Mouse (Mus musculus): ENCODE results near the gene Sdhc.
A peak's percentile ranks its signal among the peaks of the same experiment; 100 is the strongest.
"Not testable (repeated sequence)": the region's sequence is repeated elsewhere in the genome, so short reads cannot be mapped to it uniquely, and the experiment has no call there.

Sdhc gene

DNA sequence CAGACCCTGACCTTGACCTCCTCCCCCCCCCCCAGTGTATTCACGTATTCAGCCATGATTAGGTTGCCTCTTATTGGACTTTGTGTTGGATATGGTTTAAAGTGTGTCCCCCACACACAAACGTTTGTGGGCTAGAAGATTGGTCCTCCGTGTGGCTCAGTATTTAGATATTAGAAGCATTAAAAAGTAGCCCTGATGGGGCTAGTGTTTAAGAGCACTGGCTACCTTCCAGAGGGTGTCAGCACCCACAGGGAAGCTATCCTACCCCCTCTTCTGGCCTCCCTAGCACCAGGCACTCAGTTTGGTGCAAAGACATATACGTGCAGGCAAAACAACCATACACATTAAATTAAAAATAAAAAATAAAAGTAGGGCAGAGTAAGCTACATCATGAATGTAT lies 37.4 kb downstream of the Sdhc start:
- DNase-seq (ENCODE audit: low read depth) = no peak

DNA sequence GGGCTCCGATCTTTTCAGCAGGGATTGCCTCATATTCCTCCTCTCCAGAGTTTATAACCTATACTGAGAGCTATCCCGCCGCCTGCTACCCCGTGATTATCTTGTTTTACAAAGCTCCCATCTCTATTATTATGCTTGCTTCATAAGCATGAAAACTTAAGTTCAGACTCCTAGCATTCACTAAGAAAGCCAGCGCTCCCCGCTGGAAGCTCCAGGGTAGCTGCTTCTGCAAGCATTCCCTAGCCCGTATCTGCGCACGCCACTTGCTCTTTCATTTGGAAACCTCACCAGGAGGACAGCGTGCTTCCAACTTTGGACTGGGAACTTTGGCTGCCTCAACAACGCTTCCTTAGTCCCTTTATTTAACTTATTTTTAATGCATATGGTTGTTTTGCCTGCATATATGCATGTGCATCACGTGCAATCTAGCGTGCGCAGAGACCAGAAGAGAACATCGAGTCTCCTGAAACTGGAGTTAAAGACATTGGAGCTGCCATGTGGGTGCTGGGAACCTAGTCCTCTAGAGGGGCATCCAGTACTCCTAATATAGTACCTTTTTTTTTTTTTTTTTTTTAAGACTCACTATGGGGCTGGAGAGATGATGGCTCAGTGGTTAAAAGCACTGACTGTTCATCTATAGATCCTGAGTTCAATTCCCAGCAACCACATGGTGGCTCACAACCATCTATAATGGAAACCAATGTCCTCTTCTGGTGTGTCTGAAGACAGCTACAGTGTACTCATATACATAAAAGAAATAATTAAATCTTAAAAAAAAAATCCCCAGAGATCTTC lies 38.4 kb downstream of the Sdhc start:
- DNase-seq (ENCODE audit: low read depth) = no peak

DNA sequence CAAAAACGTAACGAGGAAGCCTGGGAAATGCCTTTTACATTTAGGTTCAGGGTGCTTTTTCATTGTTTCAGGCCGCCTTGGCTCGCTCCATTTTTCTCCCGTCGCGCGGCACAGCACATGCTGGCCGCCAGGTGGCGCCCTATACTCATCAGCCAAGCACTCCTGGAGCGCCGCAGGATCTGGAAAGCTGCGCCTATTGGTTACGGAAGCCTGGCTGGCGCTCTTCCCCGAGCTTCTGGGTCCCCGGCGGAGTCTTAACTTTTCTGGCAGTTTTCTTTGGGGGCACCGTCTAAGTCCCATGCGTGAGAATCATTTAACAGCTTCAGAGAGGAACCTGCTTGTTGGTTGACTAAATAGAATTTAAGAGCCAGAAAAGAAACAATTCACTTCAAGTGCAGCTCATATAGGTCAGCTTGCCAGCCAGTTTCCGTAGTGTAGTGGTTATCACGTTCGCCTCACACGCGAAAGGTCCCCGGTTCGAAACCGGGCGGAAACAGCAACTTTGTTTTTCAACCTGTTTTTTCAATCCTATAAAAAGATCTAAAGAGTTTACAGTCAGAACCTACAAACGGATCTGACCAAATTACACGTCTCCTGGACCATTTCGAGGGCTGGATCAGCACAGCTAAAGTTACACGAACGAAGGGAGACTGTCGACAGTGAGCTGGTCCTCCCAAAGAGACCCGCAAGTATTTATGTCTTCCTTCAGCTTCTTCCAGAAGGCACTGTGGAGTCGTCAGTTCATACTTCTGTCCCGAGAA lies 39.2 kb downstream of the Sdhc start:
- peak; percentile 99 for DNase-seq (ENCODE audit: low read depth)

DNA sequence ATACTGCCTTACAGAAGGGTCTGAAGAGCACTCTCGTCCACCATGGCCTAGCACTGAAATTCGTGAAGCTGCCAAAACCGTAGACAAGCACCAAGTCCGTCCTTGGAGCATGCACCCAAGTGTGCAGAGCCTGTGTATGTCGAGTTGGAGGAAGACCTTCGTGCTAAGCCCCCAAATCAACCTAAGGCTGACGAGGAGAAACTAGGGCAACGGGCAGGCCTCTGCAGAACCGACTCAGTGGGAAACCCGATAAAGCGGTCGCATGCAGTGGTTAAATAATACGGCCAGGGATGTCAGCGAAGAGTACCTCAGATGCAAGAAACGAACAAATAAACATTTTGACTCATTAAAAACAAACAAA lies 39.8 kb downstream of the Sdhc start:
- DNase-seq (ENCODE audit: low read depth) = no peak

DNA sequence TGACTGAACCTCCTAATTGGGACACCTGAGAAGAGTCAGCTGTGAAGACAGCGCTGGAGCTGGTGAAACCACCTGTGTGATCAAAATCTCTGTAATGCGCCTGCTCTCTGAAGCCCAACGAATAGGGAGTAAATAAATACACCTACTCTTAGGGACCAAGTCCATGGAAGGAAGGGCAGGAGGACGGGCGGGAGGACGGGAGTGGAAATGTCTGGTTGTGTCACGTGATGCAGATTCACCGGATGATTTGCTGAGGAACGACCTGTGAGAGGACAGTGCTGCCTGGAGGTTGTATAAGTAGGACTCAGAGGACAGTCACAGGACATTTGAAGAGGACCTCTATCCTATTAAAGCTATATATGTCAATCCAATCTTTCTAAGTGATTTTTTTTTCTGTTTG lies 40.8 kb downstream of the Sdhc start:
- DNase-seq (ENCODE audit: low read depth) = no peak

DNA sequence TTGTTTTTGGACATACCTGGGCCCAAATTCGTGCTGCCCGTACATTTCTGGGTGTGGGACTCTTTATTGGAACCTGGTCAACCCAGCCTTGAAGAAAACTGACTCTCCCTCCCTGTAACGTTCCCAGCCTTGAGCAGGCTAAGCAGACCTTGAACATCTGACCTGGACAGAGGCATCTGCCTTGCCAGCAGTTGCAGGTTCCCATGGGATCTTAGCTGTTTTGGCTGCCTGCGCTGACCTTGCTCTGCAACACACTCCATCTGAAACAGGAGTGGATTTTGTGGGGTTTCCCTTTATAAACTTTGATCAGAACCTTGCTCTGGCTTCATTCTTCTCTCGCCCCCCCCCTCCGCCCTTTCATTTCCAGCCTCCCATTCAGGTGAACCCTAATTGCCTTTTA lies 45.2 kb downstream of the Sdhc start:
- DNase-seq (ENCODE audit: low read depth) = no peak

DNA sequence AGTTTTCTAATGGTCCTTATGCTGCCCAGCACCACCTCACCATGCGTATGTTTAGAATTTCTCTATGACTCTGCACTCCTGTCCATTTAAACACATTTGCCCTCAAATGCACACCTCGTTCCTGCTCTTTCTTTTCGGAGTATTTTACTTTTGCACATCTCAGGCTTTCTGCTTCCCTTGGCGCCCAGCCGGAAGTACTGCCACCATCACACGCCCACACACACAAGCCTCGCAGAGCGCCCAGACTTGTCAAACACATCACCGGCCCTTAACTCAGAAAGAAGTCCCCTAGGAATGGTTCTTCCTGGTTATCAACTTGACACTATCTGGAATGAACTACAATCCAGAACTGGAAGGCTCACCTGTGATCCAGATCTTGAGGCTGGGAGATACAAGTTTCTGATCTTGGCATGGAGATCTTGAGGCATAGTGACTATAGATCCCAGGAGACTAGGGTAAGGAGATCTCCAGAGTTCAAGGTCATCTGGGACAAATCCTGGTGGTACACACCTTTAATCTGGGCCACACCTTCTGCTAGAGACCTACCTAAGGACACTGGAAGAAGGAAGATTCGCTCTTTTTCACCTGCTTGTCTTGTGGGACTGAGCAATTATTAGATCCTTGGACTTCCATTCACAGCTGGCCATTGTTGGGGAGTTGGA lies 47.1 kb downstream of the Sdhc start:
- DNase-seq (ENCODE audit: low read depth) = no peak

DNA sequence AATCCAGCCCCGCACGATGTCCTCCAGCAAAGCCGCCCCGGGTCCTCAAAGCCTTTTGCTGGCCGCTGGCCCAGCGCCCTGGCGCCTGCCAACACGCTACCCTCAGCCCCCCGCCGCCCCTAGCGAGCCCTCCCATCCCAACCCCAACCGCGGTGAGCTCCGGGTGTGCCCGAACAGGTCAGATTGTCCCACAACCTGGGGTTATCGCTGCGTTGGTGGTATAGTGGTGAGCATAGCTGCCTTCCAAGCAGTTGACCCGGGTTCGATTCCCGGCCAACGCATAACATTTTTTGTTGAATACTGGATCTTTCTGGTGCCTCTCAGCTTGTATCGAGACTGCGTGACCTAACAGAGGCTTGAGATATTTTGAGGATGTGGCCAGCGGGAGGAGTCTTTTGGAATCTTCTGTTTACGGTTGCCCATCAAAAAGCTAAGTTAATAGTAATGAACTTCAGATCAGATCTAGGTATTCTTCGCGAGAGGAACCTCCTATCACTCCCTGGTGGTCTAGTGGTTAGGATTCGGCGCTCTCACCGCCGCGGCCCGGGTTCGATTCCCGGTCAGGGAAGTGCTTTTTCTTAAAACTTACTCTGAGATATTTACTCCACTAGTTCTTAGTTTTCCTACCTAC lies 47.7 kb downstream of the Sdhc start:
- DNase-seq (ENCODE audit: low read depth) = peak; percentile 91

DNA sequence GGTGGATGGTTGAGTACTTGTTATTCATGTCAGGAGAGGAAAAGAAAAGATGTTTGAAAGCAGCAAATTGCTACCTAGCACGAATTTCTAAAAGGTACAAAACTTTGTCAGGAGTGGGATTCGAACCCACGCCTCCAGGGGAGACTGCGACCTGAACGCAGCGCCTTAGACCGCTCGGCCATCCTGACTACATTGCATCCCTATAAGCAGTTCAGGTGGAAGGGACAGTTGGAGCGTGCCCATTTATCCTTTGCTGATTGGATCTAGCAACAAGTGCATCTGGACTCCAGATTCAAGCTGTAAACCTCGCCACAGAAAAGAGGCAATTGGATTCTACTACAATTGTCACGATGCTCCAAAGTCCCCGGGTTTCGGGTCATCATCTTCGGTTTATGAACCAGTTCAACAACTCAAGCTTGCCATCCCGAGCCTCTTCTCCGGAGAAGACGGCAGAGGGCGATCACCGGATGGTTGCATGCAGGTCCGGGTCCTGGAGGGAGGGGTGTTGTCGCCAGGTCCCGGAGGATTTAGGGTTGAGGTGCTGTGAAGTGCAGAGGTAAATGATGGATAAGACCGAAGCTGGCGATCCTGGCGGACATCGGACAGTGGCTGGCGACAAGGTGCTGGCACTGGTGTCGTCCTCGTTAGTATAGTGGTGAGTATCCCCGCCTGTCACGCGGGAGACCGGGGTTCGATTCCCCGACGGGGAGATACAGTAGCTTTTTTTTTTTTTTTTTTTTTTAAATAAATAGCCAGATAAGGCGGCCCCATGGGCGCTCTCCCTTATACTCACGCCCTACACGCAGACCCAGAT lies 48.5 kb downstream of the Sdhc start:
- DNase-seq (ENCODE audit: low read depth) = peak; percentile 90

DNA sequence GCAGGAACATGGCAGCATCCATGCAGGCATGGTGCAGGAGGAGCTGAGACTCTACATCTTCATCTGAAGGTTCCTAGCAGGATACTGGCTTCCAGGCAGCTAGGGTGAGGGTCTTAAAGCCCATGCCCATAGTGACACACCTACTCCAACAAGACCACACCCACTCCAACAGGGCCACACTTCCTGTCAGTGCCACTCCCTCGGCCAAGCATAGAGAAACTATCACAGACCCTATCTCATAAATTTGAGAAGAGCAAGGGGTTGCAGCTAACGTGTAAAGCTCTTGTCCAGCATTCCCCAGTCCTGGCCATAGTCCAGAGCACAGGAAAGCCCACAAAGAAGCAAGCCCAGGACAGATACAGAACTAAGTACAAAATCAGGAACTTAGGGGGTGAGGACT lies 49.4 kb downstream of the Sdhc start:
- no peak for DNase-seq (ENCODE audit: low read depth)

DNA sequence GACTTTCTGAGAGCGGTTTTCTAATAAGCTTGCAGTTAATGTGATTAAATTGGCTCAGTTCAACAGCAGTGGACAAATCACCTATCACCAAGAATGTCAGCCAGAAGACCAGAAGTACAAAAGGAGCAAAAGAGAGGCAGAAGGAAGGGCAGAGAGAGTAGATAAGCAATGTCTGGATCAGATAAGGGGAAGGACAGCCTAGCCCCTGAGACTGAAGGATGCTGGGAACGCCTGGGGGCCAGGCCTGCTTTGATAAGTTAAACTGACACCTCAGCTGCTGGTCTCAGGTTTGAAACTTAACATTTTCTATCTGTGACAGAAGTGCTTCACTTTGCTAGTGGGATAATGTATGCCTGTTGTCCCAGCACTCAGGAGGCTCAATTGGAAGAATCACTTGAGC lies 52.8 kb downstream of the Sdhc start:
- DNase-seq (ENCODE audit: low read depth) = no peak

DNA sequence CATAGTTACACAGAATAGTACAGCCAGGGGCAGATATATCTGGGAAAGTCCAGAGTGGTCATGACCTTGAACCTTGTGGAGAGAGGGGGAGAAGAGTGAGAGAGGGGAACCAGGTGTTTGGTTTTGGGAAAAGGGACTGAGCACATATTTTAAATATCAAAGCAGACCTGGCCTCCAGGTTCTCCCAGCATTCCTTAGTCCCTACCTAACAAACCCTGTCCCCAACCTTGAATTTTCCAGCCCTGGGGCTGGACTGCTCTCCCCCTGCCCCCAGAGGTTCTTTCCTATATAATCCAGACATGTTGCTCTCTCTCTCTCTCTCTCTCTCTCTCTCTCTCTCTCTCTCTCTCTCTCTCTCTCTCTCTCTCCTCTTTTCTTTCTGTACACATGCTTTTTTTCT lies 53.3 kb downstream of the Sdhc start:
- DNase-seq (ENCODE audit: low read depth) = no peak

DNA sequence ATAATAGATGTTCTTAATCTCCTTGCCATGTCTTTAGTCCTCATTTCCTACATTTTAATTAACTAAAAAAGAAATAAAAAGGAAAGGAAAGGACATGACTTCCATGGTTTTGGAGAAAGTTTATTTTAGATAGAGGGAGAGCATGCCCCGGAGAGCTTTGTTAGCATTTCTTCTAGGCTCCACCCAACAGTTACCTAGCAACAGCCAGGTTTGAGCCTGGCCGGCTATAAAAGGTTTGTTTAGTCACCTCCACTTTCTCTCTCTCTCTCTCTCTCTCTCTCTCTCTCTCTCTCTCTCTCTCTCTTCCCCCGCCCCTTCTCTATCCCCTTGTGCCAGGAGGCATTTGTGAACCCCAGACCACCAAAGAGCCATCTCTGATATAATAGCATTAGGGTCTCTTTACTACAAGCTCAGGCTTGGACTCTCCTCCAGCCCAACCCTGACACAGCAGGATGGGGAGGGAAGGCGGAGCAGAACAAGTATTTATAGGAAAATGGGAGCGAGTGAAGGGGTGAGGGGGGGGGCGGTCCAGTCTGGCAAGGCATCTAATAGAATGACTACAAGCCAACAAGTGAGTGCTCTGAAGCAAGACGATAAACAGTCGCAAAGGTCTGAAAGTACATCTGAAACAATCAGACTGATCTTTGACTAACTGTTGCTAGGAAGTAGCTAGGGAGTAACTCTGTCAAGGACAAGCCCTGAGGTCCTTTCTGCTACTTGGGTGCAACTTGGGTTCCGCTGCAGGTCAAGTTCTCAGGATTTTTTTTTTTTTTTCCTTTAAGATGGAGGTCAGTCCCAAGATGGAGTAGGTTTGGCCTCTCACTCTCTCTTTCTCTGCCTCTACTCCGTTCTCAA lies 54.1 kb downstream of the Sdhc start:
- DNase-seq (ENCODE audit: low read depth) = no peak

DNA sequence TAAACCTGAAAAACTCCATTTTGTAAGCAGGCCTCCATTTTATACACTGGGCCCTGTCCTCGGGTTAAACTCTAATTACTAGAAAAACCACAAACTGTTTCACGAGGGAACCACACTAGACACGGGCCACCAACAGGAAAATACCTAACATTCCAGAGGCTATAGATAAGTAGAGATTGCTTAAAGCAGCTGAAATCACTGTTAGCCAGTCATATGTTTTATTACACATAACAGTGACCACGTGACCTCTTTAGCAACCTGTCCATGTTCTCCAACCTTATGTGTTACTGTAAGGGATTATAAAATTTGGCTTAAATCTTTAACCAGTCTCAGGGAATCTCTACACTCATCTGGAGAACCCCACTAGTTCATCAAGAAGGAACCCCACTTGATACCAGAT lies 56.0 kb downstream of the Sdhc start:
- DNase-seq (ENCODE audit: low read depth) = no peak

DNA sequence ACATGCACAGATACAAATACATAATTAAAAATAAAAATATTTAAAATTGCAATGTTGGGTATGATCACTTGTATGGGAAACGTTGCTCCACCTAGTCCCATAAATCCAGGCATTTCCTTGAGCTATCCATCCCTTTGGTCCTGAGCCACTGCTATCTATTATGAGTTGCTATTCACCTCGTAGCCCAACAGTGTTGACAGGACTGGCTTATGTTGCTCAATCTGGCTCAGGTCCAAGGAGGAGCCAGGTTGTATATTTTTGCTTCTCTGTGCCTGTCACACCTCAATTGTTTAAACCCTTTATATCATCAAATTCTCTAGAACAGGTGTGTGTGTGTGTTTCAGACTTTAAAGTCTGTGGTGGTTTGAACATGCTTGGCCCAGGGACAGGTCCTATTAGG lies 59.6 kb downstream of the Sdhc start:
- DNase-seq (ENCODE audit: low read depth) = no peak

DNA sequence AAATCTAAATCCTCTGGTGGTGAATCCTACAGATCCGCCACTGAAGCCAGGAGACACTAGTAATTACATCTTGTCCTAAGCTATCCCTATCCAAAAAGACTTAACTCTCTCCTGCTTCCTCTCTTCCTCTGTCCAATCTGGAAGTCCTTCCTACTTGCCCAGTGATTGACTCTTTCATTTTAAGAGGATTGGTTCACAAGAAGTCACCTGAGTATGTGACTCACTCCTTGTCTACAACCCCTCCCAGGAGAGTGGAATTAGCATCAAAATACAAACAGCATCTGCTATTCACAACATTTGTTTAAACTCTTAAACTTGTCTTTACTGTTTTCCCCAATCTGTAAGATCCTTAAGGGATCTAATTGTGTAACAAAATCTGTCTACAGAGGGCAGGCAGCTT lies 60.5 kb downstream of the Sdhc start:
- DNase-seq (ENCODE audit: low read depth) = no peak

DNA sequence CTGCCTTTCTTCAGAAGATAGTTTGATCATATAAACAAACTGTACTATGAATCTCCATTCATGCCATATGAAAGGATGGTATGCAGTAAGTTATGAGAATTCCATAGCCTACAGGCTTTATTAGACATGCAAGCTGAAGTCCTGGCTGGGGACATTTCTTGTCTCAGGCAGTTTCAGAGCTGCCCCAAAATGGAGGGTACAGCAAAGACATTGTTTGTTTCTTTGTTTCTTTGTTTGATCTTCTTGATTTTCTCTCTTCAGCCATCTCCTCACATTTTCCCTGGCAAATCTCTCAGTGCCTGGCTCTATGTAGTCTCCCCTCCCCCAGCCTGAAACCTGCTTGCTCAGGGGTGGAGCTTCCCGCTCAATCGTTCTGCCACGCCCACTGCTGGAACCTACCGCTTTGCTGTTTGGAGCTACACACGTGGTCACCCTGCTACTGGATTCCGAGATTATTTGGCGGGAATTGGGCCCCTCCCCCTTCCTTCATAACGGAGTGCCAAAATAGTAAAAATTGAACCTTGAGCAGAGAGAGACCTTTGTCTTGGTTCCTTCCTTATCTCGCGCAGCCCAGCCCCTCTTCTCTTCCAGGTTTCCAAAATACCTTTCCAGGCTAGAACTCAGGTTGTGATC lies 62.0 kb downstream of the Sdhc start:
- DNase-seq (ENCODE audit: low read depth) = not testable (repeated sequence)

DNA sequence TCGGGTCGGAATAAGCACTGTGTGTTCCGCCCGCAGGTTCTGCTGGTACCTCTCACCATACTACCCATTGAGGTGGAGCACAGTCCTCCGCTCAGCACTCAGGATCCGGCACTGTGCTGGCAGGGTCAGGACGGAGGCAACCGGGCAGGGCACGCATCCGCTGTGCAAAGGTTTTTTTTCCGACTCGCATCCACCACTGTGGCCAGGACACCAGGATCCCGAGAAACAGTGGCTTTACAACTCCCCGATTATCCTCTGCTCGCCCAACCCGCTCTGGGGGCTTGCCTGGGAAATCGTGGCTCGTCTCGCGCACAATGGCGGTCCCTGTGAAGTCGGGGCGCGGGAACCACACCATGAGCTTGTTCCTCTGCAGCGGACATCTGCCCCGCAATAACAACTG lies 64.7 kb downstream of the Sdhc start:
- no peak for DNase-seq (ENCODE audit: low read depth)

DNA sequence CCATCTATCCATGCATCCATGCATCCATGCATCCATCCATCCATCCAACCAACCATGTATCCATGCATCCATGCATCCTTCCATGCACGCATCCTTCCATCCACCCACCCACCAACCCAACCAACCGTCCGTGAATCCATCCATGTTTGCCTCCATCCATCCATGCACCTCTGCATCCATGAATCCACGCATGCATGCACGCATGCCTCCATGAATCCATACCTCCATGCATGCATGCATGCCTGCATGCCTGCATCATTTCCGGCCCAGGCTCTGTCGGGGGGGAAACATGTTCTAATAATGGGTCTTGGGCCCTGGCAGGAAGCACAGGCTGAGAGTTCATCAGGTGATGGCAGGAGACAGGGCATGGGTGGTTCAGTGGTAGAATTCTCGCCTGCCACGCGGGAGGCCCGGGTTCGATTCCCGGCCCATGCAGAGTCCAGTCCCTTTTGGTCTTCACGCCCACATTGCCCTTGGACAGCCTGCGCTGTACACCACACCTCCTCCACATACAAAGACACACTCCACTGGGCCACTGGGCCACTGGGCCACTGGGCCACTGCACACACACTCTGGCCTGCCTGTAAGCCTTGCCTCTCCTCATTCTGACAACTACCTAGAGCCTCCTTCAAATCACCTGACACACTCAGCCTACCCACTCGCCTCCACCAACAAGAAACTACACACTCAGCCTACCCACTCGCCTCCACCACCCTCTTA lies 68.7 kb downstream of the Sdhc start:
- not testable (repeated sequence) for DNase-seq (ENCODE audit: low read depth)

DNA sequence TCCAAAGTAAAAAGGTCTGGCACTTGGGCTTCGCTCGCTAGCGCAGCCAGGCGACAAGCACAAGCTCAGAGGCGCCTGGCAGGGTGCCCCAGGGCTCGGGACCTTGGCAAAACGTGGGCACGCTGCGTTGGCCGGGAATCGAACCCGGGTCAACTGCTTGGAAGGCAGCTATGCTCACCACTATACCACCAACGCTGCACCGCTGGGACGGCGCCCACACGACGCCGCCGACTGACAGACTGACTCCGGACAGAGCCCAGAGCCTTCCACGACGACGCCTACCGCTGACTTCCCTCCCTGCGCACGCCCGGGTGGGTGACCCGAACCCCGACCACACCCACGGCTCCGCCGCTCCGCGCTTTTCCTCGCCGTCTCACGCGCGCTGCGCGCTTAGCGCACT lies 70.6 kb downstream of the Sdhc start:
- not testable (repeated sequence) for DNase-seq (ENCODE audit: low read depth)
